Mouse (Mus musculus): ENCODE results near the gene Pgp. TPM values are rescaled to one million over a fixed set of nuclear protein-coding genes. Genes with fewer than 3 reads are reported as not detected.
"Not testable (repeated sequence)": the region's sequence is repeated elsewhere in the genome, so short reads cannot be mapped to it uniquely, and the experiment has no call there.

The Pgp gene
- total RNA-seq, 2 experiments from 2014 or later: 64.7 to 67.9 TPM

DNA sequence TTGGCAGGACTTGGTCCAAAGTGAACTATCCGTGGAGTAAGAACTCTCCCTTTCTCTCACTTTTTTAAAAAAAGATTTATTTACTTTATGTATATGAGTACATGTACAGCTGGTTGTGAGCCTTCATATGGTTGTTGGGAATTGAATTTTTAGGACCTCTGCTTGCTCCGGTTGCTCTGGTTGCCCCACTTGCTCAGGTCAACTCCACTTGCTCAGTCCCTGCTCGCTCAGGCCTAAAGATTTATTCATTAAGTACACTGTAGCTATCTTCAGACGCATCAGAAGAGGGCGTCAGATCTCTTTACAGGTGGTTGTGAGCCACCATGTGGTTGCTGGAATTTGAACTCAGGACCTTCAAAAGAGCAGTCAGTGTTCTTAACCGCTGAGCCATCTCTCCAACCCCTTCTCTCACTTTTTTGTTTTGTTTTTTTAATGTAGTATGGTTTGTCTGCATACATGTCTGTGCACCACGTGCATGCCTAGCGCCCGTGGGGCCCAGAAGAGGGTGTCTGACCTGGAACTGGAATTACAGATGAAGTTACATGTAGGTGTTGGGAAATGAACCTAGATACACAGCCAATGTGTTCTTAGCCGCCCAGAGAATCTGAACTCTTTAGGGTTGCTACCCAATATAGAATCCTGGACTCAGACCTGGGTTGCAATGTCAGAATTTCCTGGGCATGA lies 14.5 kb upstream of the Pgp start:
- not testable (repeated sequence) for DNase-seq (ENCODE audit: low spot score in 2 of 2)

DNA sequence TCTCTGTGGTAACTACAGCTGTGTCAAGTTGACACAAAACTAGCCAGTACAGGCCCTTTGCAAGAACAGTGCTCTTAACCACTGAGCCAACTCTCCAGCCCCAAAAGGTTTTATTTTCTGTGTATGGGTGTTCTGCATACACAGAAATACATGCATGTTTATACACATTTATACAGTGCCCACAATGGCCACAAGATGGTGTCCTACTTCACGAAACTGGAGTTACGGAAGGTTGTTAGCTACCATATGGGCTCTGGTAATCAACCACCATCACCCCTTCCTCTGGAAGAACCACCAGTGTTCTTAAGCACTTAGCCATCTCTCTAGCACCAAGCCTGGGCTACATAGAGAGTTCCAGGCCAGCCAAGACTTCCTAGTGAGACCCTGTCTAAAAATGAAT lies 8.6 kb upstream of the Pgp start:
- DNase-seq (ENCODE audit: low spot score in 2 of 2): no peak

DNA sequence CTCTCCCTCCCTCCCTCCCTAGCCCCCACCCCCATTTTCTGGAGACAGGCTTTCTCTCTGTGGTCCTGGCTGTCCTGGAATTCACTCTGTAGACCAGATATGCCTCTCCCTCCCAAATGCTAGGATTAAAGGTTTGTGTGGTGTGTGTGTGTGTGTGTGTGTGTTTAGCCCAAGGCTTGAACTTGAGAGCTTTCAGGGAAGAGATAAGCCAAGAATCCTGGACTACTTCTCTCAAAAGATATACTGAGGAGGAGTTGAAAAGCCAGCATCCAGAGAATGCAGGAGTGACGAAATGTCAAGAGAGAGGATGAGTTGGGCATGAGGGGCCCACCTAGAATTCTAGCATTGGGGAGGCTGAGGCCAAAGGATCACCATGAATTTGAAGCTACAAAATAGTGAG lies 7.3 kb upstream of the Pgp start:
- DNase-seq (ENCODE audit: low spot score in 2 of 2): no peak

DNA sequence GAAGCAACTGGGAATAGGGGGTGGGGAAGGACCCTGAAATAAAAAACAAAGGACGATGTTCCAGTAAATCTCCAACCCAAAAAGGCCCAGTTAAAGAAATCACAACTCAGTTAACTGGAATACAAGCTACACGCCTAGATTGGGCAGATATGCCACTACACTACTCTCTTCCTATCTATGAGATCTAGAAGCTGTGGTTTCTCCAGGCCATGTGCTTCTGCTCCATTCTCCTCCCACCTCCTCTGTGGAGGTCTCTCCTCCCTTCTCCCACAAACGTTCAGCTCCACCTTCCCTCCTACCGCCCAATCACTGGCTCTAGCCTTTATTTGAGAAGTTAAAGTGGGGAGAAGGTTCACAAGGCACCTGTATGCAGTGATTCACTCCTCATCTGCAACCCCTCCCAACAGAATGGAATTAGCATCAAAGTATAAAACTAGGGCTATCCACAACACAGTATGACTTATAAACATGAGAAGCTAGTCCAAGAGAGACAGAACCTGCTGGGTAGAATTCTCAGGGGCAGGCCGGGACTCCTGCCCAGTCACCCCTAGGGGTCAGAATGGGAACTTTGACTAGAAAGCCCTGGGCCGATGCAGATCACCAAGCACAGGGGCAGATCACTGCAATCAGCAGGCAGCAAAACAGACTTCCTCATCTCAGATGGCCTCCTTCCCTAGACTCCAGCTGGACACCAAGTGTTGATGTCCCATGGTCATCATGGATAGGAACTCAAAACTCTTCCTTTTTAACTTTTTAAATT lies 6.6 kb upstream of the Pgp start:
- DNase-seq (ENCODE audit: low spot score in 2 of 2): no peak

DNA sequence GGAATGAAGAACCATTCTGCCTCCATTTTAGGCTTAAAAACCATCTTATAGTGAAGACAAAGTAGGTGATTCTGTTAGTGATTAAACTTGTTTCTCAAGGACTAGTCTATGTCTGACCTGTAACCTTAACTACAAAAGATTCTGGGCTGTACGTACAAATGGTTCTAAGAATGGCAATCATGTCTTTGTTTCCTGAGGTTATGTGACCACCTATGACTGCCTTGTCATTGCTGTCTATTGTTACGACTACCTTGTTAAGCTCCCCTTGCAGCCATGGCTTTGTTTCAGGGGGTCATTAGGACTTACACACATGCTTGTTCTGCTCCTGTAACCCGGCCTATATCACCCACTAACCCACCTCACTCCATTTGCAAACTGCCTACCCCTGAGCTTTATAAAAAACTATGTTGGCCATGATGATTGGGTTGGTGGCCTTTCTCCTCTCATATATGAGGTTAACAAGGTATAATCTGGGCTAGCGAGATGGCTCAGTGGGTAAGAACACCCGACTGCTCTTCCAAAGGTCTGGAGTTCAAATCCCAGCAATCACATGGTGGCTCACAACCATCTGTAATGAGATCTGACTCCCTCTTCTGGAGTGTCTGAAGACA lies 1.5 kb upstream of the Pgp start:
- DNase-seq (ENCODE audit: low spot score in 2 of 2): no peak

DNA sequence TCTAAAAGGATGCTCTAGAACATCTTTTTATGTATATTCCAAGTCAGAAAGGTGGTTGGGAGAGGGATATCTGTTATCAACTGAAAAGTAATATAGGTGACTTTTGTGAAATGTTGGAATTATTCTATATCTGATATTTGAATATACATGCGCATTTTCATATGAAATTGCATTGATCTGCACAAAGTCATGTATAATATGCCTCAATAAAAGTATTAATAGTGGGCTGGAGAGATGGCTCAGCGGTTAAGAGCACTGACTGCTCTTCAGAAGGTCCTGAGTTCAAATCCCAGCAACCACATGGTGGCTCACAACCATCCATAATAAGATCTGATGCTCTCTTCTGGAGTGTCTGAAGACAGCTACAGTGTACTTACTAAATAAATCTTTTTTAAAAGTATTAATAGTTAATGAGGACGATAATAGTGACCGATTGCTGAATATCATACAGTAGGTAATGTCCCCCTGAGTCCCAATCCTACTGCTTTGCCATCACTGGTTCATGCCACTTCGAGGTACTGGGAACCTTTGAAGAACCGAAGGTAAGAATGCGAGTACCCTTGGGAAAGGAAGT lies 769 bp upstream of the Pgp start:
- no peak for DNase-seq (ENCODE audit: low spot score in 2 of 2)

DNA sequence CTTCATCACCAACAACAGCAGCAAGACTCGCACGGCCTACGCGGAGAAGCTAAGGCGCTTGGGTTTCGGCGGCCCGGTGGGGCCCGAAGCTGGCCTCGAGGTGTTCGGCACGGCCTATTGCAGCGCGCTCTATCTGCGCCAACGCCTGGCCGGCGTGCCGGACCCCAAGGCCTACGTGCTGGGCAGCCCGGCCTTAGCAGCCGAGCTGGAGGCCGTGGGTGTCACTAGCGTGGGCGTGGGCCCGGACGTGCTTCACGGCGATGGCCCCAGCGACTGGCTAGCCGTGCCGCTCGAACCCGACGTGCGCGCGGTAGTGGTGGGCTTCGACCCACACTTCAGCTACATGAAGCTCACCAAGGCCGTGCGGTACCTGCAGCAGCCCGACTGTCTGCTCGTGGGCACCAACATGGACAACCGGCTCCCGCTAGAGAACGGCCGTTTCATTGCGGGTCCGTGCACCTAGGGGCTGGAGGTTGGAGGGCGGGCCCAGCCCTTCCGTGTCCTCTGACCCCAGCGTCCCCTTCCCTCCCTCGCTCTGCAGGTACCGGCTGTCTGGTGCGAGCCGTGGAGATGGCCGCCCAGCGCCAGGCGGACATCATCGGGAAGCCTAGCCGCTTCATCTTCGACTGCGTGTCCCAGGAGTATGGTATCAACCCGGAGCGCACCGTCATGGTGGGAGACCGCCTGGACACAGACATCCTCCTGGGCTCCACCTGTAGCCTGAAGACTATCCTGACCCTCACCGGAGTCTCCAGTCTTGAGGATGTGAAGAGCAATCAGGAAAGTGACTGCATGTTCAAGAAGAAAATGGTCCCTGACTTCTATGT lies 722 bp downstream of the Pgp start:
- peak in 1 of 2 experiments; percentile 47 for DNase-seq (ENCODE audit: low spot score in 2 of 2)

DNA sequence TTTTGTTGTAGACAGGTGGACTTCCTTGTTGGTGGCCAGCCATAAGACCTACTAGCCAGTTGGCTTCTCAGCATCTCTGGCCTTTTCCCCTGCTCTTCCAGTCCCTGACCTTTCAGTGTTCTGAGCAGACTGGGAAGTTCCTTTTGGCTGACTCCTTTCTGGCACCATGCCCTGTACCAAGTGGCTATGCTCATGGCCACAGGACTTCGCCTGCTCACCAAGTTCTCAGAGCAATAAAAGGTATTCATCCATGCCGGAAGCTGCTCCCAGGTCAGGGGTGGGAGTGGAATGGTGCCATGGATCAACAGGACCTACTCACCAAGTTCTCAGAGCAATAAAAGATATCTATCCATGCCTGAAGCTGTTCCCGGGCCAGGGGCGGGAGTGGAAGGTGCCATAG lies 2.3 kb downstream of the Pgp start:
- peak in 1 of 2 experiments; percentile 53 for DNase-seq (ENCODE audit: low spot score in 2 of 2)

DNA sequence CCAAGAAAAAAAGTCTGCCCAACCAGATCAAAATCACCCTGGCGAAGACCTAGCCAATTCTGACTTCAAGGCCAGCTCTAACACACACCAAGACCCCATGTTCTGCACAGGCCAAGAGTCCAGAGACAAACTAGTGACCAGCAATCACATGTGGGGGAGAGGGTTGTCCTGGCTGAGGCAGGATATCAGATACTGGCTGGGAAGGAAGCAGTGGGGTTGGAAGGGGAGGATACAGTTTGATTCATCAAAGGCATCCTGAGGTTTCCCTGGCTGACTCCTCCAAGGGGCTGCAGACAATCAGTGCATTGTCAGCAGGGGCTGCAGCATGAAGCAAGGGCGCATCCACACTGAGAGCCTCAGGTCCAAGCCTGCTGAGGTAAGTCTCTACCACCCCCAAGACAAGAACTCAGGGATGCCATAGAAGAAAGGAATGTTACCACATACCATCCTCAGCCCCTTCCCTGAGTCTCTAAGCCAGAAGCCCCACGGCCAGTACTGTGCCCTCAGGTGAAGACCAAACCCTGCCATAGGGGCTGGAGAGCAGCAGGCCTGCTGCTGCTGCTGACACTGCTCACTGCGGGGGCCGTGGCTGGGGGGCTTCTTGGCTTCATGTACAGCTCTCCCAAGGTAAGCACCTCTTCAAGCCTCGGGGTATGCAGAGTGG lies 3.6 kb downstream of the Pgp start, which contains the start of gene Bricd5:
TSS of gene Bricd5 (plus strand) at position 273 of the 664 bp plus-strand sequence.
- DNase-seq (ENCODE audit: low spot score in 2 of 2): no peak

DNA sequence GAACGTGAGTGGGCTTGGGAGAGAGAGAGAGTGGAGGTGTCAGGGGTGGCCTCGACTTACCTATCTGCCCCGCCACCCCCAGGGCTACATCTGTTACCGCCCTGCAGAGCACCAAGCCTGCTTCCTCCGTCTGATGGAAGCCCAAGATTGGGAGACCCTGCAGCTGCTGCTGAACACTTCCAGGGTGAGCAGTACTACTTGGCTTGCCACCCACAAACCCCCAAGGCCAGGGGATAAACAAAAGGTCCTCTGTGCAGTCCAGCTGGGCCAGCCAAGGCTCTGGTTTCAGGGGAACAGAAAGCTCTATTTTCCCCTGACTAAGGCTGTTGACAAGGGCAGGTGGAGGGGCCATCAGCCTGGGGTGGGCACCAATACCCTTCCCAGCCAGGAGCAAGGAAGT lies 4.4 kb downstream of the Pgp start:
- DNase-seq (ENCODE audit: low spot score in 2 of 2): peak; percentile 63 to 69

DNA sequence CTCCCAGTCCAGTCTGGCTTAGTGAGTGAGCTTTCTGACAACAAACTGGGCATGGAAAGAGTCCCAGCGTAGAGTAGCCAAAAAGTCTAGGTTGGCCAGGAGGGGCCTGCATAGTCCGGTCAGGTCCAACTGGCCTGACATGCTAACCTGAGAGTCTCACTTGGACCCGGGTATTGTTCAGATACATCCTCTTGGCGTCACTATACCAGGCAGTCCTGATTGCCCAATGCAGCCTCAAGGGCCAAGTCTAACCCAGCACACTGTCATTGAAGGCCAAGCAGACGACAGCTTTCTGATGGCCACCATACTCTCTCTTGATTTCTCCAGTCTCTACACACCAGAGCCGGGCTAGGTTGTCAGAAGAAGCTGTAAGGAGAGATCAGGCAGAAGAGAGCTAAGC lies 5.4 kb downstream of the Pgp start:
- no peak for DNase-seq (ENCODE audit: low spot score in 2 of 2)

DNA sequence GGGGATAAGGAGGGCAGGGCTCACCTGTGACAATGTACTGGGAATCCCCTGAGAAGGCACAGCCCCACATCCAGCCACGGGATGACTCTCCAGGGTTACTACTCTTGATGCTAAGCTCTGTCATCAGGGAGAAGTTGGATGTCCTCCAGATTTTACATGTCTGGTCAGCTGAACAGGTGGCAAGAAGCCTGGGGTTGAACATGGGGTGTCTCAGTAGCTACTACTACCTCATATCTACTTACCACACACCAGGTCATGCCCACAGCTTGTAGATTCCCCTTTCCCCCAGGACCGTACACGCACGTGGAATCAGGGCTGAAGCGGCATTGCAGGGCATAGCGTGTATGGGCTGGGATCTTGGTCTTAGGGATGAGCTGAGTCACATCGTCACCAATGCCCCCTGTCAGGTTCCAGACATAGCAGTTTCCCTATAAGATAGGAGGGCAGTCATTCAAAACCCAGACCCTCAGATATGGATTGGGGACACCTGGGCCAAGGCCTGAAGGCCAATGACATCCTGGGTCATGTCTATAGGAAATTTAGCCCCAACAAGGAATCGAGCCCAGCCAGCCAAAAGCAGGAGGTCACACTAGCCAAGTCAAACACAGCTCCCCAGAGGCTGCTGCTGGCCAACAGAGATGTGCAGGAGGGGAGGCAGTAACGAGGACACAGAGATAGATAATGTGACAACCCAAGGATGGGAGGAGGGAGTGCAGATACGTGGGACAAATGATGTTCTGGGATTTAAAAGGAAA lies 6.0 kb downstream of the Pgp start:
- DNase-seq (ENCODE audit: low spot score in 2 of 2): no peak

DNA sequence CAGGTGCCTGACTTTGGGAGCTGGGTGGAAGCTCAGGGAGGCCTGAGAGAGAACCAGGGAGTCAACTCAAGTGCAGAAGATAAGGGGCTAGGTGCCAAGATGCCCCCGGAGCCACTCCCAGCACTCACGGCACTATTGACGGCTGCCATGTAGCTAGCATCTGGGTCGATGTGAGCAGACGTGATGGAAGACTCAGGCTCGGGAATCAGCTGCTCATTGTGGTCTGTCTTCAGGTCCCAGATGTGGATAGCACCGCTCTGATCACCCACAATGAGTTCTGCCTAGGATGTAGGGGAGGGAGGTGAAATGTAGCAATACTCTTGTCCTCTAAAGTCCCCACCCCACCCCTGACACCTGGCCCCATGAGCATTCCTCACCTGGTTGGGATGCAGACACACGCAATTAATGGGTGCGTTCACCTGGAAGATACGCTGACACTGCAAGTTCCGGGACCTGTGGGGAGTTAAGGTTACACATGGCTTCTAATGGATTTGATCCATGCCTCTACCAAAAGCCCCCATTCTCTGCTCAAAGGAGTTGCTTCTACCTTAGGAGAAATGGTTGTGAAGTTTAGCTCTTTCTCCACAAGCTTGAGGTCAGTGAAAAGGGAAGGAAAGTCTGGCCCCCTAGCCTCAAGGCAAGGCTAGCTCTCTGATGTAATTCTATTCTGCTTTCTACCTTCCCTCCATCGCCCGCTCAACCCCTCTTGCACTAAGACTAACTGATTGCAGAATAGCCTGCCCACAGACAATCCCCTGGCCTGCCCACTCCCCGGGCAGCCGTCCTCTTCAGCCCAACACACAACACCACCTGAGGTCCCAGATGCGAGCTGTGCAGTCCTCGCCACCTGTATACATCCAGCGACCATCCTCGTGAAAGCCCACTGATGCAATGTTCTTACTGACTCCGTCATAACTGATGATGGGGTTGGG lies 7.1 kb downstream of the Pgp start:
- DNase-seq (ENCODE audit: low spot score in 2 of 2): no peak

DNA sequence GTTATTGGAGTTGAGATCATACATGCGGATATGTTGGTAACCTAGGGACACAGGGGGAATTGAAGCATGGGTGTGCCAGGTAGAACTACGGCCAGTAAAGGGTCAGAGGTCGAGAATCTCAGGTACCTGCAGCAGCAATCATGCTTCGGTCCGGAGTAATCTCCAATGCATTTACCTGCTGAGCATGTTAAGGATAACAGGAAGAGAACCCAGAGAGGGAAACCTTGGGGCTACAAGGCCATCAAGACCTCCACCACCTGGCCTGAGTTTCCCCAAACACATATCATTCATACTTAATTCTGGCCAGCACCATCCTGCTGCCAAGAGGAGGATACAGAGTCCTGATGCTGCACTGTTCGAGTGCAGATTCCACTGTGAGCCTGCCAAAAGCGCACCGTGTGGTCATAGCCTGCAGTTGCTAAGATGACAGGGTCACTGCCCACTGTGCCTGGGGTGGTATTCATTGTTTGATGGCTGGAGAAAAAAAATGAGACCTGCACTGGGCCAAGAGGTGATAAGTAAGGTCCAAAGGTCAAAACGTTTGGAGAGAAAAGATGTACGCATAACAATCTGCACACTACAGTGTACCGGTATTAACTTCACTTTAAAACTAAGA lies 7.9 kb downstream of the Pgp start:
- DNase-seq (ENCODE audit: low spot score in 2 of 2): no peak

DNA sequence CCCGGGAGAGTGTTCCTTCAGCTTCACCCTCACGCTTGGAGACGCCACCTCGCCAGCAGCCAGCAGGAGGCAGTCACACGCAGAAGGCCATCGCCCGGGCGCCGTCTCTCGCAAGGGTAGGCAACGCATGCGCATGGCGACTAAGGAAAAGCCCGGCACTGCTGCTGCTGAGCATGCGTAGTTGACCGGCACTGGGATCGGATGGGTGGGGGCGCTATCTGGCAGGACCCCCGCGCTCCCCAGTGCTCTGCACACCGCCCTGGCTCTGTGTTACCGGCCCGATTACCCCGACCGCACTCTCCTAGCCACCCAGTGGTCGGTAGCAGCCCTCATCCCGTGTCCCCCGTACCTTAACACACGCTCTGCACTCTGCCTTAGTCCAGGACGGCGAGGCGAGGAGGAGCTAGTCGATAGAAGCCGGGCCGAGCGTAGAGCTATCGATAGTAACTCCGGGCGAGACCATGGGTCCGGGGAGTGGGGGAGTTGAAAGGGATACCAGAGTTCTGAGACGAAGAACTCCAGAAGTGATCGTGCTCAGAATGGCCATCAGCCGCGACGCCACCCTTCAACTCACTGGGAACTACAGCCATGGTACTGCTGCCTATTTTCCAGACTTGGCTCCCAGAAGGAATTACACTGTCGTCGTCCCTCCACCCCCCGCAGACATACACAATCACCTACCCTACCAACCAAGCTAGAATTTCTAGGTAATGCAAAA lies 8.6 kb downstream of the Pgp start, which contains the start of gene Mlst8:
TSS of gene Mlst8 (minus strand) at position 416 of the 718 bp plus-strand sequence.
- DNase-seq (ENCODE audit: low spot score in 2 of 2): peak; percentile 99

DNA sequence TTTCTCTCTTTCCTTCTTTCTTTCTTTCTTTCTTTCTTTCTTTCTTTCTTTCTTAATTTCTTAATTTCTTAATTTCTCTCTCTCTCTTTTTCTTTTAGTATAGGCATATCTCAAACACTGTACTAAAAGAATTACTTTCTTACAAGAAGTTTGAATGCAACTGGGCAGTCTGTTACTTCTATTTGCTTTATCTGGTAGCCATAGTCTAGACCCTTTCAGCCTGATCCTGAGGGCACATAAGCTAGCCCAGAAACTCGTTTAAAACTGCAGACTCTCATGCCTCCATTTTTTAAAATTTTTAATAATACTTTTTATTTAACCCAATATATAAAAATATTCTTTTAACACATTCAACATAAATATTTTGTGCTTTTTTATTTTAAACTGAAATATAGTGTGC lies 9.2 kb downstream of the Pgp start:
- no peak for DNase-seq (ENCODE audit: low spot score in 2 of 2)

DNA sequence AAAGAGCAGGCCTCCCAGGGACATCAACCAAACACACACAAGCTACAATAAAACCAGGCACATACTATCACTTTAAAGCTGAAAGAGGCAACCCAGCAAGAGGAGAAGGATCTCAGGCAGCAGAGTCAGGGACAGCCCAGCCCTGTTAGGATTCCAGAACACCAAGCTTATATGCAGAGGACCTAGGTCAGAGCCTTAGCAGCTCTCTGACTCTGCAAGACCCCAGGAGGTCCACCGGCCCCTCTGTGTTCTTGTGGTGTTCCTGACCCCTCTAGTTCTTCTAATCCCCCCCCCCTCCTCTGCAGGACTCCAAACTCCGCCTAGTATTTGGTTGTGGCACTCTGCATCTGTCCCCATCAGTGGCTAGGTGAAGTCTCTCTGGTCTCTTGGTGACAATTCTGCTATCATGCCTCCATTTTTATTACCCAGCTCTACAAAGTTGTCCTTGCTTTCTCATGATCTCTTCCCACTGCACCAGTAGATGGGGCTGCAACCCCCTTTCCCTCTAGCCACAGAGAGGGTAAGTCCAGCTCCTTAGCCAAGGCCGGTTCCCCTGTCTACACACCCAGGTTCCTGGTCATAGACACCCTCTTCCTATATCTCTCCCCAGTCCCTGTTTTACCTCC lies 10.1 kb downstream of the Pgp start:
- no peak for DNase-seq (ENCODE audit: low spot score in 2 of 2)
